Mouse (Mus musculus): ENCODE data around the gene Spock2. TPM values are rescaled to one million over a fixed set of nuclear protein-coding genes. Genes with fewer than 3 reads are reported as not detected.

Gene Spock2
- polyA plus RNA-seq, 1 experiment from 2014 or later = 67.5 TPM

GRCm38 (mm10) chr10:60113965-60114690 lies 8.1 kb downstream of the Spock2 start:
- Histone ChIP-seq H3K4me2 (ENCODE audit: low read length) (no peak overlapping the region), H3K27ac (replicated peaks; ENCODE audit: low read depth, low read length) (no peak overlapping the region), H3K36me3 (ENCODE audit: control insufficient read depth, insufficient read depth, low read length) (0 out of 2 replicates have a peak, but pooled peaks cover 3% of the 10 kb centered on the region), H3K4me1 (ENCODE audit: control insufficient read depth, insufficient read depth, low read length) (peaks cover 52% of the 10 kb centered on the region), H3K27me3 (ENCODE audit: control insufficient read depth, insufficient read depth, low read length) (no peaks in the 10 kb centered on the region), H3K9me3 (ENCODE audit: control insufficient read depth, low read length) (no peaks in the 10 kb centered on the region), H3K4me3 (replicated peaks; ENCODE audit: low read depth, low read length) (no peak overlapping the region), H3K9ac (replicated peaks; ENCODE audit: low read length) (no peak overlapping the region)
- DNase-seq (no peak), ATAC-seq (ENCODE audit: low FRiP score, low TSS enrichment) (no peak)
- WGBS = 90% methylated on average over 9 of the region's 9 CpGs

GRCm38 (mm10) chr10:60115345-60116185 lies 9.5 kb downstream of the Spock2 start:
- H3K4me2 ChIP-seq (ENCODE audit: low read length) = peak overlapping the region; percentile 51
- H3K36me3 ChIP-seq (ENCODE audit: control insufficient read depth, insufficient read depth, low read length) = 0 out of 2 replicates have a peak, but pooled peaks cover 3% of the 10 kb centered on the region
- peak; percentile 90 for ATAC-seq (ENCODE audit: low FRiP score, low TSS enrichment)
- H3K9ac ChIP-seq (replicated peaks; ENCODE audit: low read length) = peak overlapping the region; percentile 41; the same call in 1 of the 2 replicates
- 3% methylated on average over 14 of the region's 14 CpGs for WGBS
- H3K9me3 ChIP-seq (ENCODE audit: control insufficient read depth, low read length) = no peaks in the 10 kb centered on the region
- H3K4me1 ChIP-seq (ENCODE audit: control insufficient read depth, insufficient read depth, low read length) = peaks cover 38% of the 10 kb centered on the region
- DNase-seq = peak; percentile 95
- H3K27ac ChIP-seq (replicated peaks; ENCODE audit: low read depth, low read length) = peak overlapping the region; percentile 88
- peak overlapping the region; percentile 18 for H3K4me3 ChIP-seq (replicated peaks; ENCODE audit: low read depth, low read length)
- H3K27me3 ChIP-seq (ENCODE audit: control insufficient read depth, insufficient read depth, low read length) = no peaks in the 10 kb centered on the region

- no peaks in the 10 kb centered on the region for H3K9me3 ChIP-seq (ENCODE audit: control insufficient read depth, low read length)
- H3K27me3 ChIP-seq (ENCODE audit: control insufficient read depth, insufficient read depth, low read length) = no peaks in the 10 kb centered on the region
- DNase-seq (no peak), ATAC-seq (ENCODE audit: low FRiP score, low TSS enrichment) (no peak)
- H3K4me2 ChIP-seq (ENCODE audit: low read length) = no peak overlapping the region
- no peak overlapping the region for H3K4me3 ChIP-seq (replicated peaks; ENCODE audit: low read depth, low read length)
- 54% methylated on average over 4 of the region's 4 CpGs for WGBS
- H3K36me3 ChIP-seq (ENCODE audit: control insufficient read depth, insufficient read depth, low read length) = peaks cover 8% of the 10 kb centered on the region
- H3K27ac ChIP-seq (replicated peaks; ENCODE audit: low read depth, low read length) = peak overlapping the region; percentile 88
- H3K4me1 ChIP-seq (ENCODE audit: control insufficient read depth, insufficient read depth, low read length) = peaks cover 35% of the 10 kb centered on the region
- no peak overlapping the region for H3K9ac ChIP-seq (replicated peaks; ENCODE audit: low read length)
These were observed 11.0 kb downstream of the Spock2 start for GRCm38 (mm10) chr10:60116997-60117396.

GRCm38 (mm10) chr10:60118464-60118863 lies 12.4 kb downstream of the Spock2 start:
- WGBS = 56% methylated on average over 7 of the region's 7 CpGs
- Histone ChIP-seq H3K4me2 (ENCODE audit: low read length) (no peak overlapping the region), H3K4me1 (ENCODE audit: control insufficient read depth, insufficient read depth, low read length) (peaks cover 35% of the 10 kb centered on the region), H3K27ac (replicated peaks; ENCODE audit: low read depth, low read length) (no peak overlapping the region), H3K9me3 (ENCODE audit: control insufficient read depth, low read length) (no peaks in the 10 kb centered on the region), H3K36me3 (ENCODE audit: control insufficient read depth, insufficient read depth, low read length) (peaks cover 10% of the 10 kb centered on the region), H3K4me3 (replicated peaks; ENCODE audit: low read depth, low read length) (no peak overlapping the region), H3K27me3 (ENCODE audit: control insufficient read depth, insufficient read depth, low read length) (no peaks in the 10 kb centered on the region), H3K9ac (replicated peaks; ENCODE audit: low read length) (no peak overlapping the region)
- DNase-seq (no peak), ATAC-seq (ENCODE audit: low FRiP score, low TSS enrichment) (no peak)

GRCm38 (mm10) chr10:60120630-60121029 lies 14.6 kb downstream of the Spock2 start:
- no peak for ATAC-seq (ENCODE audit: low FRiP score, low TSS enrichment)
- H3K4me2 ChIP-seq (ENCODE audit: low read length) = no peak overlapping the region
- no peak overlapping the region for H3K9ac ChIP-seq (replicated peaks; ENCODE audit: low read length)
- peaks cover 30% of the 10 kb centered on the region for H3K4me1 ChIP-seq (ENCODE audit: control insufficient read depth, insufficient read depth, low read length)
- H3K27ac ChIP-seq (replicated peaks; ENCODE audit: low read depth, low read length) = no peak overlapping the region
- no peaks in the 10 kb centered on the region for H3K9me3 ChIP-seq (ENCODE audit: control insufficient read depth, low read length)
- no peak overlapping the region for H3K4me3 ChIP-seq (replicated peaks; ENCODE audit: low read depth, low read length)
- no peaks in the 10 kb centered on the region for H3K27me3 ChIP-seq (ENCODE audit: control insufficient read depth, insufficient read depth, low read length)
- WGBS = 84% methylated on average over 4 of the region's 4 CpGs
- H3K36me3 ChIP-seq (ENCODE audit: control insufficient read depth, insufficient read depth, low read length) = peaks cover 17% of the 10 kb centered on the region
- DNase-seq = no peak

- no peak for ATAC-seq (ENCODE audit: low FRiP score, low TSS enrichment)
- no peaks in the 10 kb centered on the region for H3K9me3 ChIP-seq (ENCODE audit: control insufficient read depth, low read length)
- WGBS = 71% methylated on average over 6 of the region's 6 CpGs
- peaks cover 40% of the 10 kb centered on the region for H3K36me3 ChIP-seq (ENCODE audit: control insufficient read depth, insufficient read depth, low read length)
- H3K27me3 ChIP-seq (ENCODE audit: control insufficient read depth, insufficient read depth, low read length) = no peaks in the 10 kb centered on the region
- no peak overlapping the region for H3K4me2 ChIP-seq (ENCODE audit: low read length)
- H3K4me1 ChIP-seq (ENCODE audit: control insufficient read depth, insufficient read depth, low read length) = 0 out of 2 replicates have a peak, but pooled peaks cover 2% of the 10 kb centered on the region
- H3K27ac ChIP-seq (replicated peaks; ENCODE audit: low read depth, low read length) = no peak overlapping the region
- no peak overlapping the region for H3K4me3 ChIP-seq (replicated peaks; ENCODE audit: low read depth, low read length)
- no peak overlapping the region for H3K9ac ChIP-seq (replicated peaks; ENCODE audit: low read length)
- no peak for DNase-seq
These were observed 18.1 kb downstream of the Spock2 start for GRCm38 (mm10) chr10:60124078-60124477.

- peaks cover 57% of the 10 kb centered on the region for H3K36me3 ChIP-seq (ENCODE audit: control insufficient read depth, insufficient read depth, low read length)
- ATAC-seq (ENCODE audit: low FRiP score, low TSS enrichment) = peak; percentile 32; the same call in 1 of the 2 replicates
- WGBS = 23% methylated on average over 22 of the region's 22 CpGs
These were observed 19.7 kb downstream of the Spock2 start for GRCm38 (mm10) chr10:60125529-60126327.

GRCm38 (mm10) chr10:60128287-60128686 lies 22.3 kb downstream of the Spock2 start:
- ATAC-seq (ENCODE audit: low FRiP score, low TSS enrichment) = no peak
- 84% methylated on average over 9 of the region's 9 CpGs for WGBS
- H3K27me3 ChIP-seq (ENCODE audit: control insufficient read depth, insufficient read depth, low read length) = no peaks in the 10 kb centered on the region
- H3K4me3 ChIP-seq (replicated peaks; ENCODE audit: low read depth, low read length) = no peak overlapping the region
- H3K9me3 ChIP-seq (ENCODE audit: control insufficient read depth, low read length) = no peaks in the 10 kb centered on the region
- H3K4me1 ChIP-seq (ENCODE audit: control insufficient read depth, insufficient read depth, low read length) = 0 out of 2 replicates have a peak, but pooled peaks cover 2% of the 10 kb centered on the region
- H3K9ac ChIP-seq (replicated peaks; ENCODE audit: low read length) = no peak overlapping the region
- no peak overlapping the region for H3K27ac ChIP-seq (replicated peaks; ENCODE audit: low read depth, low read length)
- H3K4me2 ChIP-seq (ENCODE audit: low read length) = no peak overlapping the region
- H3K36me3 ChIP-seq (ENCODE audit: control insufficient read depth, insufficient read depth, low read length) = peaks cover 56% of the 10 kb centered on the region
- DNase-seq = no peak

More at GRCm38 (mm10) chr10:60125529-60126327, 19.7 kb downstream of the Spock2 start:
- Histone ChIP-seq H3K9me3 (ENCODE audit: control insufficient read depth, low read length) (no peaks in the 10 kb centered on the region), H3K4me3 (replicated peaks; ENCODE audit: low read depth, low read length) (no peak overlapping the region), H3K4me1 (ENCODE audit: control insufficient read depth, insufficient read depth, low read length) (0 out of 2 replicates have a peak, but pooled peaks cover 2% of the 10 kb centered on the region), H3K4me2 (ENCODE audit: low read length) (no peak overlapping the region), H3K27ac (replicated peaks; ENCODE audit: low read depth, low read length) (no peak overlapping the region), H3K27me3 (ENCODE audit: control insufficient read depth, insufficient read depth, low read length) (no peaks in the 10 kb centered on the region), H3K9ac (replicated peaks; ENCODE audit: low read length) (no peak overlapping the region)
- no peak for DNase-seq
